Mouse (Mus musculus): Measurements from ENCODE around the gene Las1l.

- TF ChIP-seq CTCF (conservative IDR thresholded peaks at IDR 0.05; ENCODE audit: insufficient read depth, insufficient read length, low read depth, low read length): no peak
- no peak for TF ChIP-seq POLR2A (IDR thresholded peaks at IDR 0.05; ENCODE audit: low read depth, low read length)
Measured at GRCm38 (mm10) chrX:95968594-95968965, 11.8 kb upstream of the Las1l start.

Measured in kidney, adult 2 months (tissue).